Mouse (Mus musculus): ENCODE data around the gene Ddn.

DNA sequence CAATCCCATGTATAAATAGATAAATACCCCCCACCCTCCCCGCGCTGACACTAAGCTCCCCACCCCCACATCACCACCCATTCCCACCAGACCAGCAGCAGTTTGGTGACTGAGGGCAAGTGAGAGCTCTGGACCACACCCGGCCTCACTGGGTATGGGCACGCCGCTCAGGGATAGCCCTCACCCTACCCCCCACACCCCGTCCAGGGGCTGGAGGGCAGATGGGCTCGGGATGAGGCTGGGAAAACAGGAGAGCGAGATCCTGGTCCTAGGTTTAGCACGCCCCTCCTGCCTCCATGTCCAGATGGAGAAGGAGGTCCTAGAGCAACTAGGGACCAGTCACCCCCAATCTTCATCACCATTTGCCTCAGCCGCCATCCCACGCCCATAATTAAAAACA is 24.0 kb upstream of the Ddn start:
- TF ChIP-seq GATA1 (IDR thresholded peaks at IDR 0.05; ENCODE audit: low read length) (no peak), TAL1 (IDR thresholded peaks at IDR 0.05; ENCODE audit: low read length) (no peak)

Data from erythroblast, embryonic 14.5 days (primary cell).